Mouse (Mus musculus): ENCODE results near the gene Klk1b21.
"Not testable (repeated sequence)": the region's sequence is repeated elsewhere in the genome, so short reads cannot be mapped to it uniquely, and the experiment has no call there.

Klk1b21 gene

GRCm38 (mm10) chr7:44102028-44102427, at the start of gene Klk1b21:
Gene Klk1b21 (plus strand): TSS chr7:44102328.
- not testable (repeated sequence) for DNase-seq (ENCODE audit: low read depth)

DNA sequence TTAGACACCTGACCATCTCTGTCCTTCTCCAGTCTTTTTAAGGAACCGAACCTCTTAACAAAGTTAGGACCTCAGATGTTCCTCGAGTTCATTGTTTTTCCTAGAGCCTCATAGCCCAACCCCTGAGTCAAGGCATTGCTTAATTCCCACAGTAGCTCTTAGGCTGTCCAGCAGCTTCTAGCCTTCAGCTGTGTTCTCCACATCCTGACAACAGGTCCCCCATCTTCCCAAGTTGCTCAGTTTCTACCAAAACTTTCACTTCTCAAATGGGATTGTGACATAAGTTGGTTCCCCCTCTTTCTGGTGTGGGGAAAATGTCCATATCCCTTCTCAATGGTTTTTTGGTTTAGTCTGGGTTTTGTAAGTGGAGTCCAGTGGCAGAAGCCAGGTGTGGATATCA, 30.0 kb upstream of the Klk1b21 start:
- no peak for DNase-seq (ENCODE audit: low read depth)

GRCm38 (mm10) chr7:44077703-44078102, 24.4 kb upstream of the Klk1b21 start:
- no peak for DNase-seq (ENCODE audit: low read depth)

DNA sequence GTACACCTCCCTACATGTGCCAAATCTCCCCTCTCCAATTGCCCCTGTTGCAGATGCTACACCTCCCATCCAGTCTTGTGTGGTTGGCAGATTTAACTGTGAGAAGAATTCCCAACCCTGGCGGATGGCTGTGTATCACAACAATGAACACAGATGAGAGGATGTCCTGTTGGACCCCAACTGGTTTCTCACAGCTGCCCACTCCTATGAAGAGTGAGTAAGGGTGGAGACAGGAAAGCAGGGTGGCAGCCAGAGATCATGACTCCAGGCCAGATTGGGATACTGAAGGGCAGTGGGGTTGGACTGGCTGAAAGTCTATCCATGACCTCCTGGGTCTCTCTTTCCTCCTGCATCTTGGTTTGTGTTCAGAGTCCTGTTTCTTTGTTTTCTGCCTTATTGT, 6.0 kb upstream of the Klk1b21 start:
- no peak for DNase-seq (ENCODE audit: low read depth)

DNA sequence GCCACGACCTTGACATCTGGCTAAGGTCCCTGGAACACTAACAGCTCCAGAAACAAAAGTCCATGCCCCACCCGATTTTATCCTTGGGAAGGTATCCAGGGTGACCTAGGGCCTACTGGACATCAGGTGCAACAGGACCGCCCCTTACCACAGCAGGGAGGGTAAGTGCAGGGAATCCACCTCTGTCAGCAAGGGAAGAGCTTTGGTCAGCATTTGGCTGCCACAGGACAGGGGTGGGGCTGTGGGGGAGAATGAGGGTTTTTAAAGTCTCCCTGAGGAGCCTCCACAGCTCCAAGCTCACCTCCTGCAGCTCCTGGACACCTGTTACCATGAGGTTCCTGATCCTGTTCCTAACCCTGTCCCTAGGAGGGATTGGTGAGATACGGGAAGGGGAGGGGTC, 10.2 kb downstream of the Klk1b21 start, which contains the start of gene Klk1b22:
Gene Klk1b22 (plus strand): TSS at position 301 of the 400 bp plus-strand sequence.
- no peak for DNase-seq (ENCODE audit: low read depth)

DNA sequence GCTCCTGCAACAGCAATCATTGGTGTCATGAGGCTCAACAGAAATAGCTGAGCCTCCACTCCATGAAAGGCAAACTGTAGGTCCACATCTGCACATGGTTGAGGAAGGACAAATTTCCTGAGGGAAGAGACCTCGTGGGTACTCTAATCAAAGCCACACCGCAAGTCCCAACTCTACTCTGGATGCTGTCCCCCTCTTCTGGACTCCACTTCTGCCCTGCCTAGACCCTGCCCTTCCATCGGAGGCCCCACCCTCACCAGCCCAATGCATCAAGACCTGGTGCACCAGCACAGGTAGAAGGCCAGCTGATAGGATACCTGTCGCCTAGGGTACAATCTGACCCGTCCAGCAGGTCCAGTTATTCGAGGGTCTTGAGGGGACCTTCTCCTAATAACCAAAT, 21.3 kb downstream of the Klk1b21 start:
- no peak for DNase-seq (ENCODE audit: low read depth)

- no peak for DNase-seq (ENCODE audit: low read depth)
These were observed 34.3 kb downstream of the Klk1b21 start, which contains the start of gene Klk1b16 for GRCm38 (mm10) chr7:44136467-44136866. Gene Klk1b16 (plus strand): TSS chr7:44136767.
